Mouse (Mus musculus) liver, postnatal 0 days (tissue): ENCODE measurements around the gene Map3k4. TPM values are rescaled to one million over a fixed set of nuclear protein-coding genes. Genes with fewer than 3 reads are reported as not detected.

Experiments
- ATAC-seq: fragments of 200-750 bp; cut with Nextera tagmentation; 2 replicates; pipeline ENCODE4 v1.8.0; 2017; ENCODE audit warnings: mild to moderate bottlenecking, moderate library complexity
- DNase-seq: peaks from one replicate; pipeline ENCODE4 v3.0.0-alpha.2; 2016
- H3K27ac ChIP-seq: fragments of 300-500 bp; sonication (generic); 2 replicates; pipeline ENCODE4 v1.5.1; 2014; ENCODE audit warnings: antibody characterized with exemption, moderate library complexity, mild to moderate bottlenecking, low read depth
- H3K27me3 ChIP-seq: fragments of 300-500 bp; sonication (generic); 2 replicates; pipeline ENCODE4 v1.6.1; 2014; ENCODE audit warnings: low read length, control low read depth, mixed read lengths; ENCODE audit not compliant: insufficient read depth
- H3K36me3 ChIP-seq: fragments of 300-500 bp; sonication (generic); replicated peaks from 2 replicates; pipeline ENCODE4 v1.6.1; 2014; ENCODE audit warnings: mild to moderate bottlenecking, control low read depth, low read length, moderate library complexity, mixed read lengths; ENCODE audit not compliant: insufficient read depth
- H3K4me1 ChIP-seq: fragments of 300-500 bp; sonication (generic); 2 replicates; pipeline ENCODE4 v1.6.1; 2014; ENCODE audit warnings: antibody characterized with exemption, mild to moderate bottlenecking, control low read depth; ENCODE audit not compliant: insufficient read depth
- H3K4me2 ChIP-seq: fragments of 300-500 bp; sonication (generic); 2 replicates; pipeline ENCODE4 v1.6.1; 2014; ENCODE audit warnings: low read depth, mild to moderate bottlenecking, low read length, moderate library complexity, mixed read lengths
- H3K4me3 ChIP-seq: fragments of 300-500 bp; sonication (generic); 2 replicates; pipeline ENCODE4 v1.5.1; 2014; ENCODE audit warnings: low read depth, low read length
- H3K9ac ChIP-seq: fragments of 300-500 bp; sonication (generic); replicated peaks from 2 replicates; pipeline ENCODE4 v1.6.1; 2014; ENCODE audit warnings: mild to moderate bottlenecking, moderate library complexity
- H3K9me3 ChIP-seq: fragments of 300-500 bp; sonication (generic); 2 replicates; pipeline ENCODE4 v1.6.1; 2016; ENCODE audit warnings: mild to moderate bottlenecking, control low read depth, low read length, mixed read lengths
- CTCF ChIP-seq: sonication (generic); IDR thresholded peaks from 2 replicates; pipeline ENCODE4 v1.5.1; 2016; ENCODE audit warnings: antibody characterized with exemption, low read depth
- EP300 ChIP-seq: IDR thresholded peaks from 2 replicates; pipeline ENCODE4 v1.6.1; 2016; ENCODE audit warnings: antibody characterized with exemption, low read depth, mild to moderate bottlenecking
- WGBS: fragments of 180-500 bp; shearing (Covaris S2); extraction: QIAGEN DNeasy Blood & Tissue Kit; methylation state at CpG from one replicate; pipeline ENCODE4 v1.1.7; 2014; ENCODE audit not compliant: insufficient replicate concordance; 5-methylcytosine and 5-hydroxymethylcytosine counted together
- polyA plus RNA-seq: library from polyadenylated mRNA; unstranded; fragments of >200 nt; fragmentation: Nextera tagmentation; extraction: Ambion mirVana; gene quantifications from 2 replicates; pipeline ENCODE4 v1.2.1, GENCODE M21; 2015

The Map3k4 gene
- polyA plus RNA-seq, 1 experiment from 2014 or later, result 13.0 TPM

DNA sequence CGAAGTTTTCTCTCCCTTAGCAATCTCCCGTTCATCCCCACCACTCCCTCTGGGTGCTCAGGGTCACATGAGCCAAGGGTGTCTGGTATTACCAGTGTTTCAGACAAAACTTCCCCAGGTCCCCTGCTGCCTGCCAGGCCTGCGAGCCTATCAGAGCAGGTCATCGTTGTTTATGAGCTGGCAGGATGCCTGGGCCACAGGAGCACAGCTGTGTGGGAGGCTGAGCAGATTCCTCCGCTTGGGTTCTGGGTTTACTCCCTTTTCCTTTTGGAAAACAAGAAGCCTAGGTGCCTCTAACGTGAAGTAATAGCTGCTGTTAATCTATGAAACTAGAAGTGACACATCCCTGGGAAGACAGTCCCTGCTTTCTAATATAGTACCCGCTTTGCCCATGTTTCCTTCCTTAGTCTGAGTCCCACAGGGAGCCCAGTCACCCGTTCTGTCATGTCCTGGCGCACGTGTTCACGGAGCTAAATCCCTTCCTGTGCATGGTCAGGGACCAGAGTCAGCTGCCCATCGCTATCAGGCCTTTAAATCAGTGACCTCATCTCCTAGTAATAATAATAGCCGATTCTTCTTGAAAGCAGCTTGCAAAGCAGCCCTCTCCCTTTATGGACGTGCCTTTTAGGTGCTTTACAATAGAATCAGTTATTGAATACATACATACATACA, 9.4 kb upstream of the Map3k4 start:
- Histone ChIP-seq H3K4me2 (no peak overlapping the region), H3K4me3 (no peak overlapping the region), H3K4me1 (peaks cover 10% of the 10 kb centered on the region; the same call in 1 of the 2 replicates), H3K27ac (no peak overlapping the region), H3K9me3 (no peaks in the 10 kb centered on the region), H3K36me3 (no peaks in the 10 kb centered on the region; the same call in 1 of the 2 replicates), H3K27me3 (no peaks in the 10 kb centered on the region), H3K9ac (no peak overlapping the region)
- 34% methylated on average over 14 of the region's 14 CpGs for WGBS
- peak; percentile 90 for ATAC-seq
- peak; percentile 67 for DNase-seq
- TF ChIP-seq CTCF (no peak), EP300 (no peak)

DNA sequence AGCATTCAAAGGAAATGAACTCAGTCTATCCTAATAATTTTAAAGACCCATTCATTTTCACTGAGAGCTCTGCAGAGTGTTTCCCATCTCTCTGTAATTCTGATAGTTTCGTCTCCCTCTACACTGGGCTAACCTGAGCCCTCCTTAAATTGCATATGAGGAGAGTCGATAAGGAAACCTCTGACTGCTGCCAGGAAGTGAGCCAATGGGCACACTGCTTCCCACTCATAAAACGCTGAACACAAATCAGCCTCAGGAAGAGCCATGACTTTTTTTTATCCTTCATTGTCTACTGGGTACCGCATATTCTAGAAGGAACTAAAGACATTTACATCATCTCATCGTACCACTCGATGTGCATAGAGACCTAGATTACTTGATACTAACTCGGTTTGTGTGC, 1.2 kb upstream of the Map3k4 start:
- H3K36me3 ChIP-seq, result no peaks in the 10 kb centered on the region; the same call in 1 of the 2 replicates
- ATAC-seq (no peak), DNase-seq (no peak)
- H3K4me1 ChIP-seq, result 0 out of 2 replicates have a peak, but pooled peaks cover 6% of the 10 kb centered on the region
- H3K9ac ChIP-seq, result no peak overlapping the region
- no peaks in the 10 kb centered on the region for H3K9me3 ChIP-seq
- no peak overlapping the region for H3K27ac ChIP-seq
- H3K27me3 ChIP-seq, result no peaks in the 10 kb centered on the region
- WGBS, result 55% methylated on average over 7 of the region's 7 CpGs
- TF ChIP-seq EP300 (no peak), CTCF (no peak)
- H3K4me3 ChIP-seq, result no peak overlapping the region
- no peak overlapping the region for H3K4me2 ChIP-seq

DNA sequence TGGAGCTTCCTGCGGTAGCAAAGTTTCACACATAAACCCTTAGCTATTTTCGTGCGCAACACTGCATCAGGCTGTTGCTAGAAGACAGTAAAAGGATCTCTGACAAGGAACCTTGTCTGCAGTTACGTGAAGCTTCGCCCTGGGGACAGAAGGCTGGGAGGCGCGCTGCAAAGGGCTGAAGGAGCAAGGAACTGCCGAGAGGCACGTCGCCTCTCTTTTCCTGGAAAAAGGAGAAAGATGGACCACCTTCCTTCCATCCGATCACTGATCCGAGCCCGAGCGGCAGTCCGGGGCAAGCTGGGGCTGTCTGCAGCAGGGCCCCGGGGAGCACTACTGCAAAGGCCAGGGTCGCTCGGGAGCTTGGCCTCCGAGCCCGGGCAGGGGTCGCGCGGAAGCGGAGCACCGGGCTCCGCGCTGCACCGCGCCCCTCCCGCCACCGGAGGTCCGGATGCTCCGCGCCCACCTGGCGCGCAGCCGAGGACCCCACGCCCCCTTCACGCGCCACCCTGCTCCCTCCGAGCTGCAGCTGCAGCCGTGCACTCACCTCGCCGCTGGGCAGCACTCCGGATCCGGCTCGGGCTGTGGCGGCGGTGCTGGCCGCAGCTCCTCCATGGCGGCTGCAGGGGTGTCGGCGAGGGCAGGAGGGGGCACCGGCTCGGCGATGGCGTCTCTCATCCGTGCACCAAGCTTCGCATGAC, 493 bp downstream of the Map3k4 start:
- peak overlapping the region; percentile 98 for H3K4me2 ChIP-seq
- peak; percentile 67 for ATAC-seq
- peak overlapping the region; percentile 81 for H3K27ac ChIP-seq
- H3K4me3 ChIP-seq, result peak overlapping the region; percentile 98
- 0 out of 2 replicates have a peak, but pooled peaks cover under 1% of the 10 kb centered on the region for H3K4me1 ChIP-seq
- WGBS, result under 1% methylated on average over 51 of the region's 59 CpGs
- TF ChIP-seq CTCF (no peak), EP300 (no peak)
- no peaks in the 10 kb centered on the region for H3K27me3 ChIP-seq
- H3K9me3 ChIP-seq, result no peaks in the 10 kb centered on the region
- H3K36me3 ChIP-seq, result no peaks in the 10 kb centered on the region
- peak; percentile 33 for DNase-seq
- peak overlapping the region; percentile 79 for H3K9ac ChIP-seq

DNA sequence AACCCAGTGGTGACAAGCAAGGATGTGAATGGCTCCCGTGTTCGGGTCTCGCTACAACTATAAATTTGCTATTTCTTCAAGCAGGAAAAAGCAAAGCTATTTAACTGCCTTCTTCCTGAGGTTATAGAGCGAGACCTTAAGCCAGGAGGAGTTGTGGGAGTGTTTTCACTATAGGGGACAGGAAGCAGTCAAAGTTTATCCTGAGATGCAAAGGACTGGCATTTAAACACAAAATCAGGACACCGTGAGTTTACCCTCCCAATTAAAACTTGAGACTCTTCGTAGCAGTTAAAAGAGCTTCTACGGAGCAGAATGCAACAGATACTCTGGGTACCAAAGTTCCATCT, 1.0 kb downstream of the Map3k4 start:
- DNase-seq (no peak), ATAC-seq (no peak)
- H3K27me3 ChIP-seq, result no peaks in the 10 kb centered on the region
- peak overlapping the region; percentile 79 for H3K9ac ChIP-seq
- H3K4me1 ChIP-seq, result no peaks in the 10 kb centered on the region
- no peaks in the 10 kb centered on the region for H3K9me3 ChIP-seq
- TF ChIP-seq EP300 (no peak), CTCF (no peak)
- WGBS, result 17% methylated on average over 7 of the region's 7 CpGs
- H3K4me2 ChIP-seq, result peak overlapping the region; percentile 98
- 0 out of 2 replicates have a peak overlapping the region, but pooled peaks have one; percentile 81 for H3K27ac ChIP-seq
- no peaks in the 10 kb centered on the region for H3K36me3 ChIP-seq
- peak overlapping the region; percentile 98 for H3K4me3 ChIP-seq

DNA sequence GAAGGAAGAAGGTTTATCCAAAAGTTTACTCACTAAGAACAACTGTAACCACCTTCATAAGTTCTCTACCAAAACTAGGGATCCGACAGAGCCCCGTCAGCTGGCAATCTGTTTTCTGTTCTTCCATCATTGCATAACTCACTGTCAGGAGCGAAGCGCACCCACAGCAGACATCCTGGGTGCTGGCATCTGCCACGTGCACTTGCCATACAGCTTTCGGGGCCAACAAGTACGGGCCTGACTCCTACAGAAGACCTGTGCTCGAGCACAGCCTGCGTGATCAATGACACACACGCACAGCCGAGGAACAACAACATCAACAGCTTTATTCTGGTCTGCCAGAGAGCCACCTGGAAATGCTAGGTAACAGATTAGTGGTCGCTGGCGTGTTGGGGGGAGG, 2.3 kb downstream of the Map3k4 start:
- no peaks in the 10 kb centered on the region for H3K36me3 ChIP-seq
- H3K4me1 ChIP-seq, result no peaks in the 10 kb centered on the region
- no peak overlapping the region for H3K27ac ChIP-seq
- ATAC-seq (no peak), DNase-seq (no peak)
- H3K4me3 ChIP-seq, result no peak overlapping the region
- no peaks in the 10 kb centered on the region for H3K27me3 ChIP-seq
- WGBS, result 79% methylated on average over 13 of the region's 13 CpGs
- H3K9me3 ChIP-seq, result no peaks in the 10 kb centered on the region
- H3K4me2 ChIP-seq, result no peak overlapping the region
- no peak overlapping the region for H3K9ac ChIP-seq
- no peak for TF ChIP-seq EP300

DNA sequence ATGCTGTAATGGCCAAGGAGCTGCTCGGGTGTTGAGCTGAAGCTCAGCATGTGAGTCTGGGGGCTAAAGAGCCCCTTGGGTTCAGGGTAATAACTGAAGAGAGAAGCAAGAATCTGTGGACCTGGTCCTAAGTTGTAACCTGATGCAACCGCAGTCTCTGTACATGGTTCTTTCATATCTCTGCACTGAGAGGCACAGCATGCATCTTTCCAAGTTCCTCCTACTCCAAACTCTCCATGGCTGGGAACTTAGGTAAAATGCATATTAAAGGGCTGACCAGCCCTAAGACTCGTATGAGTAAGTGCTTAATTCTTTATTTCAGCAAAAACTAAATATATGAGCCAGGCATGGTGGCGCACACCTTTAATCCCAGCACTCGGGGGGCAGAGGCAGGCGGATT, 6.3 kb downstream of the Map3k4 start:
- no peaks in the 10 kb centered on the region for H3K27me3 ChIP-seq
- no peak overlapping the region for H3K4me2 ChIP-seq
- 82% methylated on average over 6 of the region's 6 CpGs for WGBS
- H3K9me3 ChIP-seq, result no peaks in the 10 kb centered on the region
- DNase-seq (no peak), ATAC-seq (no peak)
- H3K27ac ChIP-seq, result no peak overlapping the region
- no peak overlapping the region for H3K9ac ChIP-seq
- H3K4me3 ChIP-seq, result no peak overlapping the region
- no peaks in the 10 kb centered on the region for H3K36me3 ChIP-seq
- peaks cover 12% of the 10 kb centered on the region for H3K4me1 ChIP-seq
- TF ChIP-seq EP300 (no peak), CTCF (no peak)
